Mouse (Mus musculus) mature B cell (primary cell): Measurements from ENCODE around the gene Tor1b.
"Not testable (repeated sequence)": the region's sequence is repeated elsewhere in the genome, so short reads cannot be mapped to it uniquely, and the experiment has no call there.

ENCODE experiments used
- in situ Hi-C: fragments of 300-500 bp; cut with MboI; formaldehyde crosslinking; loops from 2 replicates; pipeline ENCODE4 v1.14.3; 2019

Gene Tor1b

DNA sequence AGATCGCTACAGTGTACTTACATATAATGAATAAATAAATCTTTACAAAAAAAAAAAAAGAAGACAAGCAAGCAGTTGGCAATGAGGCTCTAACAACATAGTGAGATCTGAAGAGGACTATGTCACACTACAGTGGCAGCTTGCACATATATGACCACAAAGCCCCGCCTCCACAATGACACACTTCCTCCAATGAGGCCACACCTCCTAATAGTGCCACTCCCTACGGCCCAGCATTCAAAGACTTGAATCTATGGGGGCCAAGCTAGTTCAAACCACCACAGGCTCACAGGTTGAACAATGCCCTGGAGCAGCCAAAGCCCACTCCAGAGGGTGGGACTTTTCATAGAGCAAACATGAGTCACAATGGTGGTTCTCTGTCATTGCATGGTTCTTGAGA lies 20.8 kb upstream of the Tor1b start:
- in situ Hi-C loops = no loop called here

DNA sequence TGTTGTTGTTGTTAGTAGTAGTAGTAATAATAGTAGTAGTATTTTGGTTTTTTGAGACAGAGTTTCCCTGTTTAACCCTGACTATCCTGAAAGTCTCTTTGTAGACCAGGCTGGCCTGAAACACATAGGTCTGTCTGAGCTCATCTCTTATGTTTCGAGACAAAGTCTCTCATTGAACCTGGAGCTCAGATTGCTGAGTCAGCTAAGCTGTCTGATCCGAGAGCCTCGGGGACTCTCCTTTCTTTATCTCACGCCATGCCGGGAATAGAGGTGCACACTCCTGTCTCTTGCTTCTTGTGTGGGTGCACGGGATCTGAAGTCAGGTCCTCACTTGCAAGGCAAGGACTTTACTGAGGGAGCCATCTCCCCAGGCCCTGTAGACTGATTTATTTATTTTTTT lies 19.7 kb upstream of the Tor1b start:
- in situ Hi-C loops = no loop called here

DNA sequence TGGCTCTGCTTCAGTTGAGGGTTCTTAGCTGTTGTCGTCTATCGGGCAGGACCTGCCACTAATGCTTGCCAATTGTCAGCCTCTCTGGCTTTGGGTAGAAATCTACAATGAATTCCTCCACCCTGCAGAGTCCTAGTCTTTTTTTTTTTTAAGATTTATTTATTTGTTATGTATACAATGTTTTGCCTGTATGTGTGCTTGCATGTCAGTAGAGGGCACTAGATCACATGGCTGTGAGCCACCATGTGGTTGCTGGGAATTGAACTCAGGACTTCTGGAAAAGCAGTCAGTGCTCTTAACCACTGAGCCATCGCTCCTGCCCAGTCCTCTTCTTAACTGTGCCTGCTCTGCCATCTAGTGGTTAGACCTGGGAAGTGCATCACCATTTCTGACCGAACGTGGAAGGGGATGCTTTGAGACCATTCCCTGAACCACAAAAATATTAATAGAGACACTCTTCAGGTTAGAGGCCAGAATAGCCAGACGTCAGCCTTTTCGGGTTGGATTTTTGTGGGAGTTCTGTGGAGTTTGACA lies 18.8 kb upstream of the Tor1b start:
- in situ Hi-C loops = no loop called here

DNA sequence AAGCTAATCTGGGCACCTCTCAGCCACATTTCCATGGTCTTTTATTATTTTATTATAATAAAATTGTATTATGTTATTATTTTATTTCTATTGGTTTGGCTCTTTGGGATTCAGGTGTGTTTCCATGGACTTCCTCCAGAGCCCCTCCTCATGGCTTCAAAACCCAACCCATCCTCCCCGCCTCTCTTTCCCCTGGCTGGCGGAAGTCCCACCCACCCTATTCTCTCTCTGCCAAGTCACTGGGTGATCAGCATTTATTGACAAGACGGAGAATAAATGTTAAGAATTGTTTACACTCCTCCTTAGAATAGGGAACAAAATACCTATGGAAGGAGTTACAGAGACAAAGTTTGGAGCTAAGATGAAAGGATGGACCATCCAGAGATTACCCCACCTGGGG lies 16.0 kb upstream of the Tor1b start:
- in situ Hi-C loops = no loop called here

DNA sequence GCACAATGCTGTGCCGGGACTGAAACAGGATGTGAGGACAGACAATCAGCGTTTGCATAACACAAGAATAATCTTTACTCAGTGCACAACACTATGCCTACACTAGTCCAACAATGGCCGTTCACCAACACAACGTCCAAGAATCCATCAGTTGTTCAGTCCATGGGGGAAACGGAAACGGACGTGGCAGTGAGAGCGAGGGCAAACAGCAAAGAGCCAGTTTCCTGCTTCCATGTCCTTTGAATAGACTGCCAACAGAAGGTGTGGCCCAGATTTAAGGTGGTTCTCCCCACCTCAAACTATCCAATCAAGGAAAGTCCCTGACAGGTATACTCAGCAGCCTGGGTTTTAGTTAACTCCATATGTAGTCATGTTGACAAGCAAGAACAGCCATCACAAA lies 15.0 kb upstream of the Tor1b start:
- in situ Hi-C loops = no loop called here

DNA sequence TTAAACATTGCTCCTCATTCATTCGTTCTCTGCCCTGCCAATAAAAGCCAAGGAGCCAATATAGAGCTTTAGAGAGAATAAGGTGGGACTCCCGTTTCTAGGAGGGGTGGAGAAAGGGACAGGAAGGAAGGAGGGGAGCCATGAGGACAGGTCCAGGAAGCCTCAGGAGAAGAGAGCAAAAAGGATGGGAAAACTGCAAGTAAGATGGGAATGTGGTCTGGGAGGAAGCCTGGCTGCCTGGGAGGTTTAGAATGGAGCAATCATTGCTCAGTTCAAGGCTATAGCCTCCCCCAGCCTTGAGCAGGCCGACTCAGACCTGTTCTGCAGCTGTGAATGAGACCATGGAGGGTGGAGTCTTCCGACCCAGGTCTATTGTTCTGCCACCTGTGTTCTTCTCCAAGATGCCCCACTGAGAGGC lies 14.2 kb upstream of the Tor1b start:
- in situ Hi-C loops = no loop called here

DNA sequence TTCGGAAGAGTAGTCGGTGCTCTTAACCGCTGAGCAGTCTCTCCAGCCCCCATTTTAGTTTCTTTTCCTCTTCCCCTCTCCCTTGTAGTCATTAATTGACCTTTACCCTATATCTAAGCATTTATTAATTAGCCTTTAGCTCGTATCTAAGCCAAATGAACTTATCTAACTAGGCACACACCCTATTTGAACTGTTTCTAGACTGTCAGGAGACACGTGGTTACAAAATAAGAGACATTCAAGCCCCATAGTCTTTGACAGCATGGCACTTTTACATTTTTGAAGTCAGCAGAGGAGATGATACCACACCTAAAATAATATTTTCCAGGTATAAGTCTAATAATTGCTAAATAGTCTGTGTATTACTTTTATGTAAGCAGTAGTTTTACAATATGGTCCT lies 11.2 kb upstream of the Tor1b start:
- in situ Hi-C loops = no loop called here

DNA sequence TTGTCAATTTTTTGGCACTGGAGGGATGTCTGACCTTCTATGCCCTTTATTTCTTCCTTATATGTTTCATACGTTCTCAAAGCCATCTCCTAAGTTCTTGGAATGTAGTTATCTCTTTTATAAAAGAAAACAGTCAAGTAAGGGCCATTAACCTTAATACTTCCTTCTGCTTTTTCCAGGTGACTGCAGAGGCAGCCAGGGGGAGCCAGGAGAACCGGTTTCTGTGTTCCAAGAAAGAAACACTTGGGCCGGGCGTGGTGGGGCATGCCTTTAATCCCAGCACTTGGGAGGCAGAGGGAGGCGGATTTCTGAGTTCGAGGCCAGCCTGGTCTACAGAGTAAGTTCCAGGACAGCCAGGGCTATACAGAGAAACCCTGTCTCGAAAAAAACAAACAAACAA lies 10.6 kb upstream of the Tor1b start:
- in situ Hi-C loops = not testable (repeated sequence)

DNA sequence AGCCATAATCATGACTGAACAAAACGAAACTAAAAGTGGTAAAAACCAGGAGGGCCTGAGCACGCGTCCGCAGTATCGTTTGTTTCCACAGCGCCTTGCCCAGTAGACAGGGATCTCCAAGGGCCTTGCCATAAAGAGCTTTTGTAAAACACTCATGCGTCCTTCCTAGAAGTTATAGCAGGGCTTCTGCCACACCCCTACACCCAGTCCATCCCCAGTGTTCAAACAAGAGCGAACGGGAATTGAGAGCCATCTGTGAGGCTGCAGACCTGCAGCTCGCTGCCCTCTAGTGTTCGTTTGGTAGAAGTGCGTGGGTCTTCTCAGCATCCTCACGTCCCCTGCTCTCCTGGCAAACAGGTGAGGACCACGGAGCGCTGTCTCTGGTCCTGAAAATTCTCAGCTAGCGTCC lies 10.2 kb upstream of the Tor1b start:
- in situ Hi-C loops = no loop called here

DNA sequence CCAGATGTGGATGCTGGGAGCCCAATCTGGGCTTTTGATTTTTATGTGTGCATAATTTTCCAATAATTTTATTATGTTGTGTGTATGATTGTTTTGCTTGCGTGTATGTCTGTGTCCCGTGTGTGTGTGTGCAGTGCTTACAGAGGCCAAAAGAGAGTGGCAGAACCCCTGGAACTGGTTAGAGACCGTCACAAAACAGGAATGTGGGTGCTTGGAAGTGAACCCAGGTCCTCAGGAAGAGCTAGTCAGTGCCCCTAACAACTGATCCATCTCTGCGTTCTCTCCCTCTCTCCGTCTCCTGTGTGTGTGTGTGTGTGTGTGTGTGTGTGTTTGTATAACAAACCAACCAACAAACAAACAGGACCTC lies 319 bp upstream of the Tor1b start:
- in situ Hi-C loops = no loop called here

DNA sequence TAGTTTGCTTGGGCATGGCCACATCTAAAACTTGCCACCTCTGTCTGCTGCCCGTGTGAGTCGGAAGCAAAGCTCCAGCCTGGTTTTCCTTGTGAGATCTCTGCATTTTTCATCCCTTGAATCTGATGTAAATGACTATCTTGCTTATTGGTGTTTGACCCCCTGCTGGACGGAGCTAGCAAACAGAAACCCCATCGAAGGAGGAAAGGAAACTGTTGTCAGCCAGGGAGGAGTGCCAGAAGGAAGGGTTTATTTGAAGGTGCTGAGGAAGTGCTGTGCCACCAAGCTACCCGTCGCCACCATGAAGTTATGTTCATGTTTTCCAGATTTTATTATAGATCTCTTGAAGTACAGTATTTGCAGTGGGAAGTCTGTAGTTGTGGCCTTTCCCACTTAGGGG lies 2.0 kb downstream of the Tor1b start:
- in situ Hi-C loops = no loop called here

DNA sequence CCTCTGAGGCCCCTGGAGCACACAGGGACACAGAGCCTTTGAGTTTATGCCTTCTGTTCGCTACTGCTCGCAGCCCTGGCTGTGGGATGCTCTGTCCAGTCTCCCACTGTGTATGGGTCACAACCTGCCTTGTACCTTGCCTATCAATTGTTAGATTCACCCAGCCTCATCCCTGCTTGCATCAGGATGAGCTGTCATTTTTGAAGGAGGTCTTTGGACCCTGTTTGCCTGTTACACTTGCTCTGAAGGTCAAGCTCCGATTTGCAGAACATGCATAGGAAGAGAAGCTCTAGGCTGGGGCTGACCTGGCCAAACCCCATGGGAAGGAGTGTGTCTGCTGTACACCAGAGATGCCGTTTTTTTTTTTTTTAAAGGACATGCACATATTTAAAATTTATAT lies 4.8 kb downstream of the Tor1b start:
- in situ Hi-C loops = no loop called here

DNA sequence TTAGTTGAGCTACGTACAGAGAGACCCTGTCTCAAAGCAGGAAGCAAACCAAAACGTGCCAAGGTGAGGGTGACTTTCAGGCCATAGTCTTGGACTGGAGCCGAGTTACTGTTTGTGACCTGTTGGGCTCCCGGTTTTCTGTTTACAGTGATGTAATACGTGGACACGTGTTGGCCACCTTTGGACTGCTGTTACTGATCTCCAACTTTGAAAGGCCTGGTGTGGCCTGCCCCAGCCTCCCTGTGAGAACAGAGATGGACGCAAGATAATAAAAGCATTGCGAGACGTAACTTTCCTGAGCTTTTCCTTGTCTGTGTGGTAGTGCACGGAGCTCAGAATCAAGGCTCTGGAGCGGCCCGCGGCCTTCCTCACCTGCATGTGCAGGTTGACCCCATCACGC lies 6.0 kb downstream of the Tor1b start:
- in situ Hi-C loops = no loop called here

DNA sequence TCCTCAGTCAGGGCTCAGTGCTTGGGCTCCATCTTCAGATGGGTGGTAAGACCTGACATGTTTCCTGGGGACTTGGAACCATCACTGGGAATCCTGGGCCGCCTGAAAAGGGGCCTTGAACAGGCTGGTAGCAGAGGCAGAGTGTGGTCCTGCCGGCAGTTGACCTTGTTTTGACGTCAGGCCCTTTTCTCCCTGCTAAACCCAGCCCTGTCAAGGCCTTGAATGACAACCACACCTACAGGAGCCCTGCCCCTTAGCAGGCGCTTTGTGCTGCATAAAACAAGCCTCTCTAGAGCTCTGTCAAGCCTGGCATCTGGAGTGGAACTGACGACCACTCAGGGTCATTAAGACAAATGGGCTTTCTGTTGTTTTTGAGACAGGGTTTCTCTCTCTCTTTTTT lies 7.1 kb downstream of the Tor1b start:
- in situ Hi-C loops = no loop called here

DNA sequence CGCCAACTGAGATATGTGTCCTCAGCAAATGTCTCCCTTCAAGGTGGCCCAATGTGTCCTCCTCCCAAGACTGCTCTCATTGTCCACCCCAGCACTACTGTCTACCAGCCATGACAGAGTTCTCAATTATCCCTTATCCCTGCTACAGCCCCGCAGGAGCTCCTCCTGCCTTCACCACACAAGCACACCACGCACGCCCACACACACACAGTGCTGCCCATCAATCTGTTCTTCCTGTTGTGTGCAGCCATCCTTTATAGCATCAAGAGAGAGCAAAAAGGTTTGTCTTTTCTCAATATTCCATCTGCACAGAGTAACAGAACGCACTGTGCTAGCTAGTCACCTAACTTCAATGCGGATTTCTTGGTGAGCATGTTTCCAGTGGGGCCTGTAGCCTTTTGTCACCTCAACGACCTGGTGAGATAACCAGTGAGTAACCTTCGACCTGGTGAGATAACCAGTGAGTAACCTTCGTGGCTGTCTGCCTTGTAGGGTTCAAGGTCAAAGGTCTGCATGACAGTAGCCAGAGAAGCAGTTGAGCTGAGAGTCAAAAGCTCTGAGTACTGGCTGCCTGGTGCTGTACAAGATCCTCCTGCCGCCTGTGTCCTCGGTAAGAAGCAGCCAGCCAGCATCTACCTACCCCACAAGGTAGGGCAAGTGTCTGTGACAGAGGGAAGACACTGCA lies 10.0 kb downstream of the Tor1b start:
- in situ Hi-C loops = no loop called here

DNA sequence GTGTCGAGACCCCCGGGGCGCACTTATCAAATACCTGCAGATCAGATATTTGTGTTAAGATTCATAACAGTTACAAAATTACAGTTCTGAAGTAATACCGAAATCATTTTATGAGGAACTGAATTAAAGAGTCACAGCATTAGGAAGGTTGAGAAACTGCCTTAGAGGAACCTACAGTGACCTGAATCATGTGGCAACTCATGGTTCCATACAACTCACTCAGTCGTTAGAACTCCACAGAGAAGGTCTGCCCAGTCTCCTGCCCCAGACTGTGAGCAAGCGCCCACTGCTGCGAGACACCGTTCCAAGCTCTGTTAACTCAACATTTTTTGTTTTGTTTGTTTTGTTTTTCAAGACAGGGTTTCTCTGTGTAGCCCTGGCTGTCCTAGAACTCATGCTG lies 12.9 kb downstream of the Tor1b start:
- in situ Hi-C loops = no loop called here

DNA sequence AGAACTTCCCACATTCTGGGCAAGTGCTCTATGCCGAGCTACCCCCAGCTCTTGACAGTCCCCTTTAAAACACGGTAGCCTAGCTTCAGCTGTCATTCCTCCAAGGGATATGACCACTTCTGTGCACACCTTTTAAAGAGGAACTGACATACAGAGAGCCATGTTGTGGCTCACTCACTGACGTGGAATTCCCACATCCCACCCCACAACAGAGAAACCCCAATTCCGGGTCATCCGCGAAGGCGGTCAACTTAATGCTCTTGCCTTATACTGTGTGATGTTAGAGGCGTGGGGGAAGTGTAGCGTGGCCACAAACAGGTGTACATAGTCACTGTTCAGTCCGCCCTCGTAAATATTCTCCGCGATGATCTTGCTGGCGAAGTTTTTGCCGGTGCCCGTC lies 14.1 kb downstream of the Tor1b start:
- in situ Hi-C loops = no loop called here

DNA sequence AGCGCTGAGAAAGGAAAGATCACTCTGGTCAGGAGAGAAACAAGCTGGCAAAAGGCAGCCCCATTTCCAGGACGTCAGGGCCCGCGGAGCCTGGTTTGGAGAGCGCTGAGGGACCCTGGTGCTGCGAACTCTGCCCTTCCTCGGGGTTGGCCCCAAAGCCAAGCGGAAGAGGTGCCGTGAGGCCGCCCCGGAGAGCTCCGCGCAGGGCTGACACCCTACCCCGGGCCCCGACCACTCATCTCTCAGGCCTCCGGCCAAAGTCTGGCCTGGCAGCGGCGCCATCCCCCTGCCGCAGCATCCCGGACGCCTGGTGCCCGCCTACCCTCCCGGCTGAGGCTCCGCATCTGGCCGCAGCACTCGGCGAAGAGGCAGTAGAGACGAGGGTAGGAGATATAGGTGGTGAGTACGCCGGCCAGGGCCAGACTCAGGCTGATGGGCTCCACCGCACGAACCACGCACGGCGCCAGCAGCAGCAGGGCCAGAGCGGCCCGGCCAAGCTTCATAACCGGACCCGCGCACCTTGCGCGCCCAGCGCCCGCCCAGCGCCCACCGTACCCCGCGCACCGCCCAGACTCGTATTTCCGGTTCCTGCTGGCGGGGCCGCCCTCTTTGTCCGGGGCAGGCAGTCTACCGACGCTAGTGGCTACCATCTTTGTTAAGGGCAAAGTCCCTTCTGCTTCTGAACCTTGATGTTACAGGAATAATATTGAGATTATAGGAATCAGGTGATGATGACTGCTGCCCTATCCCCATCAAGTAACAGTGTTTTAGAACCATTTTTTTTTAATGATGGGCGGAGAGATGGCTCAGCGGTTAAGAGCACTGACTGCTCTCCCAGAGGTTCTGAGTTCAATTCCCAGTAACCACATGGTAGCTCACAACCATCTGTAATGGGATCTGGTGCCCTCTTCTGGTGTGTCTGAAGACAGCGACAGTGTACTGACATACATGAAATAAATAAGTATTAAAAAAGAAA lies 14.9 kb downstream of the Tor1b start, which contains the start of gene Tor1a:
Tor1a (minus strand) TSS at position 582 of the 976 bp plus-strand sequence.
- in situ Hi-C loops = no loop called here

DNA sequence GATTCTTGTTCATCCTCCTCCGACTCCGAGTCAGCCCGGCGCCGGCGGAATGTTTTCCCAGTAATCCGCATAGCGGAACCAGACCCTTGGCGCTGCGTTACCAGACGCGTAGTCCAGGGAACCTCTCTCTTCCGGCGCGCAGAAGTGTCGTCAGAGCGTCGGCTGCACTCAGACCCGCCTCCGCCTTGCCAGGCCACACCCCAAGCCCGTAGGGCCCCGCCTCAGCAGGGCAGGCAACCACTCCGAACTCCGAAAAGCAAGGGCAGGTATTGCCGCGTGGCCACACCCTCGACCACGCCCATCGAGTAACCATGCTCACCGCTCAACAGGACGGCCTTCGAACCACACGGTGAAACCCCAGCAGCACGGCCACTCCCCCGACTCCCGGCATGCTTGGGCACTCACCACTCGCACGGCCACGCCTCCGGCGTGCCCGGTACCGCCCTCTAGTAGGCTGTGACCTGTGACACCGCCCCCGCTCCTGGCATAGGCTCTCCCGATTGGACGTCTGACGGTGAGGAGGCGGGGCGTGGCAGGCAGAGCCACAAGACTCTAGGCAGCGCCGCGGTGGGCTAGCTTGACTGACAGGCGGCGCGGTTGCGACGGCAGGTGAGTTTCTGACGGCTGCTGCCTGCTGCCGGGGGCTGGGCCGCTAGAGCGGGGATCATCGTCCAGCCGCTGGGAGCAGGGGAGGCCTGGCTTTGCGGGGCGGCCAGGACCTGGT lies 29.2 kb downstream of the Tor1b start, which contains the start of the genes BC005624 and Usp20:
BC005624 (minus strand) TSS at position 412 of the 724 bp plus-strand sequence.
Usp20 (plus strand) TSS at position 490 of the 724 bp plus-strand sequence.
- in situ Hi-C loops = no loop called here

DNA sequence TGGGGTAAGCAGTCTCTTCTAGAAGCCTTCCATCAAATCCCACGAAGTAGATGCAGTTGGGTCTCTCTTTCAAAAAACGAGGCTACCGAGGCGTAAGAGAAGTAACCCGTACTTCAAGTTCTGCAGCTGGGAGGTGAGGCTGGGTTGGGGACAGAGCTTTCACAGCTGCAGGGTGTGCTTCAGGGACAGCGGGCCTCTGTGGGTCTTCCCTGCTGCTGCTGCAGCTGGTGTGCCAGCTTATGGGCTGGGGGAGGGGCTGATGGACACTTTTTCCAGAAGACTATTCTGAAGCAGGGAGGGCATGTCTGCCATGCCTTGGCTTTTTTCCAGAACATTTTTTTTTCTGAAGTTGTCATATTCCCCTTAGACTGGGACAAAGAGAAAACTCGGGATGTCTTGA lies 30.3 kb downstream of the Tor1b start:
- in situ Hi-C loops = no loop called here

DNA sequence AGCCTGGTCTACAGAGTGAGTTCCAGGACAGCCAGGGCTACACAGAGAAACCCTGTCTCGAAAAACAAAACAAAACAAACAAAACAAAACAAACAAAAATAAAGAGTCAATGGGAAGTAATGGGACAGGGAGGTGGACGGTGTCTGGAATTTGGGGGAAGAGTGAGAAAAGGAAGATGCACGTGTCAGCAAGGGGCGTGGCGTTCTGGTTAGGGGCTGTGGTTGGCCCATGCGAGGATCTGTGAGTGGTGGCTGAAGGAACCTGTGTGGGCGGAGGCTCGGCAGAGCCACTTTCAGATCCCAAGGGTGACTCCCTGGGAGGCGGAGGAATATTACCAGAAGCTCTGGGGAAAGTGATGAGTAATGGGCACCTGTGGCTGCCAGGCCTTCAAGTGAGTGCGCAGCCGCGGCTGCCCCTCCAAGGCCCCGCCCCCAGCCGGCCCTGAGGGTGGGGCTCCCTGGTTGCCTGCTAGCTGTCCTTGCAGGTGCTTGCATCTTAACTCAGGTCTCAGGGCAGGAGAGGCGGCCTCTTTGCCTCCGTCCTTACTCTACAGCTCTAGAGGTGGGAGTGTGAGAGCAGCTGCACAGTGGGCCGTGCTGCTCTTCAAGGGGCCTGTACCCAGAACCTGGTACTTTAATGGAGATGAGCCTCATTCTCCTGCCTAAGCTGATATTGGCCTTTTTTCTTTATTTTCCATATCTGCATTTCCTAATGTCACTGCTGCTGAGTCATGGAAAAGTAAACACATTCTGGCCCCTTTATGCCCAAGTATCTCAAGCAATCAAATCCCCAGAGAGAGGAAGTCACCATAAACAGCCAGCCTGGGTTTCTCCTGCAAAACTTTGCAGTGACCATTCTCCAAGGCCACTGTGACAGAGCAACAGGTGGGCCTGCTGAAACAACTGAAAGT lies 32.6 kb downstream of the Tor1b start:
- in situ Hi-C loops = no loop called here
